Mouse (Mus musculus) small intestine, adult 2 months (tissue): ENCODE measurements at regions not wholly inside any gene's neighbourhood (a gene's known extent, or its start where the extent isn't known, plus 50 kb on each side); places are given as distances from the start of the nearest gene placed in this dataset.

ENCODE experiments used
- CTCF ChIP-seq: fragments of 200-500 bp; IDR thresholded peaks from 2 replicates; pipeline ENCODE4 v1.5.1; 2012; ENCODE audit warnings: low read depth, mild to moderate bottlenecking, control low read depth, inconsistent platforms, low read length, moderate library complexity, mixed read lengths; ENCODE audit not compliant: insufficient replicate concordance, insufficient read length; ENCODE audit errors: extremely low read depth
- POLR2A ChIP-seq: fragments of 200-500 bp; IDR thresholded peaks from 2 replicates; pipeline ENCODE4 v1.6.1; 2012; ENCODE audit warnings: low read depth, mild to moderate bottlenecking, control low read depth, inconsistent platforms, low read length, moderate library complexity

- no peak for TF ChIP-seq POLR2A
- TF ChIP-seq CTCF: no peak
Measured at GRCm38 (mm10) chr6:93067808-93068207, 124.5 kb upstream of the Adamts9 start.
